Mouse (Mus musculus) liver, embryonic 15.5 days (tissue): ENCODE data around the gene Zfp784. TPM values are rescaled to one million over a fixed set of nuclear protein-coding genes. Genes with fewer than 3 reads are reported as not detected.
A peak's percentile ranks its signal among the peaks of the same experiment; 100 is the strongest.
"Not testable (repeated sequence)": the region's sequence is repeated elsewhere in the genome, so short reads cannot be mapped to it uniquely, and the experiment has no call there.

Source experiments
- ATAC-seq: fragments of 200-750 bp; cut with Nextera tagmentation; 2 replicates; pipeline ENCODE4 v1.8.0; 2017; ENCODE audit warnings: moderate number of reproducible peaks, mild to moderate bottlenecking, moderate library complexity; ENCODE audit not compliant: insufficient read depth
- H3K27ac ChIP-seq: fragments of 300-500 bp; sonication (generic); replicated peaks from 2 replicates; pipeline ENCODE4 v1.5.1; 2015; ENCODE audit warnings: mild to moderate bottlenecking, inconsistent platforms
- H3K27me3 ChIP-seq: fragments of 300-500 bp; sonication (generic); 2 replicates; pipeline ENCODE4 v1.6.1; 2015; ENCODE audit warnings: mild to moderate bottlenecking, inconsistent platforms
- H3K36me3 ChIP-seq: fragments of 300-500 bp; sonication (generic); replicated peaks from 2 replicates; pipeline ENCODE4 v1.6.1; 2015; ENCODE audit warnings: moderate library complexity, mild to moderate bottlenecking, inconsistent platforms
- H3K4me1 ChIP-seq: fragments of 300-500 bp; sonication (generic); replicated peaks from 2 replicates; pipeline ENCODE4 v1.6.1; 2015; ENCODE audit warnings: inconsistent platforms
- H3K4me2 ChIP-seq: fragments of 300-500 bp; sonication (generic); 2 replicates; pipeline ENCODE4 v1.6.1; 2015; ENCODE audit warnings: moderate library complexity, mild to moderate bottlenecking, inconsistent platforms
- H3K4me3 ChIP-seq: fragments of 300-500 bp; sonication (generic); replicated peaks from 2 replicates; pipeline ENCODE4 v1.5.1; 2015; ENCODE audit warnings: mild to moderate bottlenecking, inconsistent platforms
- H3K9ac ChIP-seq: fragments of 300-500 bp; sonication (generic); 2 replicates; pipeline ENCODE4 v1.6.1; 2015; ENCODE audit warnings: moderate library complexity, mild to moderate bottlenecking, inconsistent platforms
- H3K9me3 ChIP-seq: fragments of 300-500 bp; sonication (generic); replicated peaks from 2 replicates; pipeline ENCODE4 v1.6.1; 2016; ENCODE audit warnings: inconsistent platforms
- WGBS: fragments of 180-500 bp; shearing (Covaris S2); methylation state at CpG from one replicate; pipeline ENCODE4 v1.1.7; 2015; ENCODE audit warnings: mixed read lengths; ENCODE audit not compliant: insufficient replicate concordance; 5-methylcytosine and 5-hydroxymethylcytosine counted together
- polyA plus RNA-seq: library from polyadenylated mRNA; unstranded; fragments of >200 nt; fragmentation: Nextera tagmentation; extraction: Ambion mirVana; gene quantifications from 2 replicates; pipeline ENCODE4 v1.2.1, GENCODE M21; 2015

Gene Zfp784
- polyA plus RNA-seq, 1 experiment from 2014 or later = 1.2 TPM

DNA sequence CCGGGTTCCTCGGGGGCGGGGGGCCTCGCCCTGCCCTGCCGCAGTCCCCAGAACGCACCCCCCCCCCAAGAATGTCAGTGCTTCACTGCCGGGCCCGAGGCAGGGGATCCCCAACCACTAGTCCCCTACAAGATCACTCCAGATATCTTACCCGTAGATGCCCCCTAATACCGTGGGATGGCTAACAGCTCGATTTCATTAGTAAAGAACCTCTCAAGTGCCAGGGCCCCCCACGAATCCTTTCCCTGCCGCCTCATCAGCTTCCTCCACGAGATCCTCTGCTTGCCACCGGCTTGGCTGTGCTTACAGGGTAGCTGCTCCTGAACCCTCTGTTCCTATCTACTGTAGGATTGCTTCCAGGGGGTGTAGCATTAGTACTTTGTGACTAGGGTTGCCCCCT lies 17.6 kb downstream of the Zfp784 start:
- H3K27ac ChIP-seq = peak overlapping the region; percentile 94
- peaks cover 43% of the 10 kb centered on the region for H3K4me1 ChIP-seq
- peaks cover 42% of the 10 kb centered on the region for H3K36me3 ChIP-seq
- under 1% methylated on average over 15 of the region's 15 CpGs for WGBS
- H3K4me3 ChIP-seq = peak overlapping the region; percentile 81
- H3K9ac ChIP-seq = peak overlapping the region; percentile 94
- no peaks in the 10 kb centered on the region for H3K27me3 ChIP-seq
- ATAC-seq = peak; percentile 23
- peak overlapping the region; percentile 78 for H3K4me2 ChIP-seq
- no peaks in the 10 kb centered on the region for H3K9me3 ChIP-seq

DNA sequence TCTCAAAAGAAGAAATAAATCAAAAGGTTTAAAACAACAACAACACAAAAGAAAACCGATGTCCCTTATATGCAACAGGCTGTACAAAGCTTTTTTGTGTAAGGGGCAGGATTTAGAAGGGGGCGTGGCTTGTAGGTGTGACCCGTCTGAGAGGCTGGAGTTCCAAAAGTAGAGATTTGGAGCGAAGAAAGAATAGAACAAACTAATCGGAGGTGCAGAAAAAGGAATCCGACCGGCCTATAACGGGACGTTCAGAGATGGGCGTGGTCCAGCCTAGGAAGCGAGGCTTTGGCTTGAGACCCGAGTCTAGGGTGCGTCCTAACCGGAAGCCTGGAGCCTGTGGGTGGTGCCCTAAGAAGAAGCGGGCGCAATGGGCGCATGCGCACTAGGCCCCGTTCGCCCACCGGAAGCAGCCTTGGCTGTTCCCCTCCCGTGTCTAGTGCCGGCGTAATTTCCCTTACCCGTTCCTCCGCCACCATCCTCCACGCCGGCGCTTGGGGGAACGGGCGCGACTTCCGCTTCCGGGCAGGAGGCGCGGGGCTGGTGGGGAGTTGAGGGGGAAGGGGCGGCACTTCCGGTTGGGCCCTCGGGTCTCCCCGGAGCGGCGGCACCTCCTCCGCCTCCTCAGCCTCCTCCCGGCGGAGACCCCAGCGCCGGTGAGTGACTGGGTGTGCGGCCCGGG lies 18.1 kb downstream of the Zfp784 start, which contains the start of the genes Zfp865 and Ccdc106:
Zfp865 (plus strand) TSS at position 377 of the 682 bp plus-strand sequence.
Ccdc106 (plus strand) TSS at position 554 of the 682 bp plus-strand sequence.
- WGBS = under 1% methylated on average over 49 of the region's 49 CpGs
- Histone ChIP-seq H3K4me3 (peak within 1 kb of the TSS; percentile 81), H3K27me3 (no peaks in the 10 kb centered on the region), H3K36me3 (peaks cover 41% of the 10 kb centered on the region), H3K4me1 (peaks cover 45% of the 10 kb centered on the region), H3K9ac (peak within 1 kb of the TSS; percentile 94), H3K4me2 (peak within 1 kb of the TSS; percentile 78), H3K9me3 (no peaks in the 10 kb centered on the region), H3K27ac (peak within 1 kb of the TSS; percentile 94)
- ATAC-seq = peak; percentile 86

DNA sequence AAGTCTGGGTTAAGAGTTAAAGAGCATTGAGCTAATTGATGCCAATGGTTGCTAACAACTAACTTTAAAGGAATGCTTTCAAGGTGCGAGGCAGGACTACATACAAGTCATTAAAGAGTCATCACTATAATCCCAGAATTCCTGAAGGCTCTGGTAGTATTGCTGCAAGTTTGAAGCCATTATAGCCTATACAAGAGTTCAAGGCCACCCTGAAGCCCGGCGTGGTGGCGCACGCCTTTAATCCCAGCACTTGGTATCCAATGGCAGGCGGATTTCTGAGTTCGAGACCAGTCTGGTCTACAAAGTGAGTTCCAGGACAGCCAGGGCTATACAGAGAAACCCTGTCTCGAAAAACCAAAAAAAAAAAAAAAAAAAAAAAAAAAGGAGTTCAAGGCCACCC lies 18.7 kb downstream of the Zfp784 start:
- peak overlapping the region; percentile 81 for H3K4me3 ChIP-seq
- H3K9ac ChIP-seq = peak overlapping the region; percentile 94; the same call in 1 of the 2 replicates
- peak overlapping the region; percentile 78 for H3K4me2 ChIP-seq
- not testable (repeated sequence) for H3K9me3 ChIP-seq, H3K27me3 ChIP-seq, ATAC-seq
- H3K36me3 ChIP-seq = peaks cover 36% of the 10 kb centered on the region
- peaks cover 45% of the 10 kb centered on the region for H3K4me1 ChIP-seq
- H3K27ac ChIP-seq = peak overlapping the region; percentile 94
- WGBS = 20% methylated on average over 8 of the region's 8 CpGs

- H3K9me3 ChIP-seq = no peaks in the 10 kb centered on the region
- 90% methylated on average over 21 of the region's 21 CpGs for WGBS
- no peaks in the 10 kb centered on the region for H3K27me3 ChIP-seq
- no peak overlapping the region for H3K4me3 ChIP-seq
- ATAC-seq = no peak
- H3K9ac ChIP-seq = no peak overlapping the region
- H3K36me3 ChIP-seq = peaks cover 28% of the 10 kb centered on the region
- no peak overlapping the region for H3K4me2 ChIP-seq
- peaks cover 57% of the 10 kb centered on the region for H3K4me1 ChIP-seq
- H3K27ac ChIP-seq = no peak overlapping the region
Observed at GRCm38 (mm10) chr7:5017931-5018330, 20.3 kb downstream of the Zfp784 start.

DNA sequence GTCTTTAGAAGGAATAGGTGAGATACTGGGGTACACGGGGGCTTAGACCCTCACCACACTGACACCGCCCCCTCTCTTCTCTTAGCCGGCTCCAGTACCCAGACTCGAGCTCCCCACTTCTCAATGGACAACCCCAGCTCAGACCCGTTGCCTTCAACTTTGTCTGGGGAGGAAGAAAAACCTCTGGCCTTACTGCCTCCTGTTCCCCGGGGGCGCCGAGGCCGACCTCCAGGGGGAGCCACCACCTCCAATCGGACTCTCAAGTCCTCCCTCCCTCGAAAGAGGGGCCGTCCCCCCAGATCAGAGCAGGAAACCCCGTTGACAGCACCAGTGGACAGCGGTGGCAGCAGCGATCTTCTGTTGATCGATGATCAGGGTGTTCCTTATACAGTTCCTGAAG lies 20.9 kb downstream of the Zfp784 start:
- no peaks in the 10 kb centered on the region for H3K27me3 ChIP-seq
- ATAC-seq = no peak
- H3K9ac ChIP-seq = no peak overlapping the region
- no peak overlapping the region for H3K4me2 ChIP-seq
- H3K36me3 ChIP-seq = peaks cover 28% of the 10 kb centered on the region
- no peak overlapping the region for H3K4me3 ChIP-seq
- no peak overlapping the region for H3K27ac ChIP-seq
- 82% methylated on average over 16 of the region's 16 CpGs for WGBS
- peaks cover 55% of the 10 kb centered on the region for H3K4me1 ChIP-seq
- H3K9me3 ChIP-seq = no peaks in the 10 kb centered on the region

- Histone ChIP-seq H3K27ac (no peak overlapping the region), H3K4me1 (peaks cover 50% of the 10 kb centered on the region), H3K9me3 (no peaks in the 10 kb centered on the region), H3K4me2 (no peak overlapping the region), H3K27me3 (no peaks in the 10 kb centered on the region), H3K36me3 (peaks cover 30% of the 10 kb centered on the region), H3K9ac (no peak overlapping the region), H3K4me3 (no peak overlapping the region)
- ATAC-seq = no peak
- 90% methylated on average over 2 of the region's 2 CpGs for WGBS
Observed at GRCm38 (mm10) chr7:5016920-5017319, 21.3 kb downstream of the Zfp784 start.

DNA sequence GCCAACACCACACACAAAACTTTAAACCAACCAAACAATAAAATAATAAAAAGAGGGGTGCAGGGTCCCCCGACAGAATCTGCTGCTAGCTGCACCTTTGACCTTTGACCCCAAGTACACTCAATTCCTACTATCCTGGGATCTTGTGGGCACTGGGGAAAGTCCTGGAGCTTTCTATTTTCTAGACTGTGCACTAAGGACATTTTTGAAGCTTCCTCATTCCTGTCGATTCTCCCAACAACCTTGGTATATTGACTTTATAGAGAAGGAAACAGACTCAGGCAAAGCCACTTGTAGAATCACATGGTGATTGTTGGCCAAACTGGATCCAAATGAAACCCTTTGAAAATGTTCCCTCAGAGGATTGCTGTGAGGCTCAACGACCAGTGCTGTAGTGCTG lies 22.2 kb downstream of the Zfp784 start:
- Histone ChIP-seq H3K9ac (peak overlapping the region; percentile 81), H3K27ac (peak overlapping the region; percentile 98), H3K4me1 (peaks cover 42% of the 10 kb centered on the region), H3K36me3 (peaks cover 39% of the 10 kb centered on the region), H3K27me3 (no peaks in the 10 kb centered on the region), H3K4me2 (peak overlapping the region; percentile 93), H3K9me3 (no peaks in the 10 kb centered on the region), H3K4me3 (peak overlapping the region; percentile 77)
- 41% methylated on average over 3 of the region's 3 CpGs for WGBS
- no peak for ATAC-seq

DNA sequence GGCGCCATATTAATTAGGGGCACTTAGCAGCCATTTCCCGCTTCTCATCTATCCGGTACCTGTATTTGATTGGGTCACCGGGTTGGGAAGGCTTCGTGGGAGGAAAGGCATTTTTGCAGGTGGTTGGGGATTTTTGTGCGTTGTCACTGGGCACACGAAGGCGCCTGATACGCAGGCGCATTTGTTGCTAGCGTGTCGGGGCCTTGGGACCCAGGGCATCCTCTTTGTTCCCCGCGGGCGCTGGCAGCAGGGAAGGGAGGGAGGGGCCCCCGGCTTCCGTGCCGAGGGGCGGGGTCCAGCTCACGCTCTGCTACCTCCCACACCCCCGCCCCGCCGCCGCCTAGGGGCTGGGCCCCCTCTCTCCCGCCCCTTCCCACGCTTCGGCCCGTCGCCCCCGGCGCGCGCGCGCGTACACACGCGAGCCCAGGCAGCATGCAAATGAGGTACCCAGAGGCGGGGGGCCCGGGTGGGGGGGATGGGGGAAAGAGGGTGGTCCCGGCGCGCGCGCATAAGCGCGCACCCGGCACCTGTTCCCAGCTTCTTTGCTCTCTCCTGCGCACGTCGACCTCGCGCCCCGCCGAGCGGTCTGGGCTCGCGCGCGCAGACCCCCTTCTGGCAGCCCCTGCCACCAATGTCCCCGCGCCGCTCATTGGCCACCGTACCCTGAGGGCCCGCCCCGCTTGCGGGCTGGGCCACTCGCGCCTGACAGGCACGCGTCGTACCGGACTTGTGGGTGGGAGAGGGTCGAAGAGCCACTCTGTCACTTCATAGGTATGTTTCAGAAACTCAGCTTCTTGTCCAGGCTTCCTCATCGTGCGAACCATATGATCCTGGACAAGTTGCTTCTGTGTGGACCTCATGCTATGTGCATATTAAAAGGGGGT lies 22.9 kb downstream of the Zfp784 start, which contains the start of gene Gm44973:
Gm44973 (plus strand) TSS at position 379 of the 884 bp plus-strand sequence.
- peak within 1 kb of the TSS; percentile 77 for H3K4me3 ChIP-seq
- no peaks in the 10 kb centered on the region for H3K9me3 ChIP-seq
- peak within 1 kb of the TSS; percentile 98 for H3K27ac ChIP-seq
- peak within 1 kb of the TSS; percentile 93 for H3K4me2 ChIP-seq
- peak within 1 kb of the TSS; percentile 81 for H3K9ac ChIP-seq
- peaks cover 36% of the 10 kb centered on the region for H3K4me1 ChIP-seq
- WGBS = under 1% methylated on average over 75 of the region's 76 CpGs
- H3K27me3 ChIP-seq = no peaks in the 10 kb centered on the region
- peak; percentile 74 for ATAC-seq
- H3K36me3 ChIP-seq = peaks cover 46% of the 10 kb centered on the region

- Histone ChIP-seq H3K9me3 (no peaks in the 10 kb centered on the region), H3K27ac (peak within 1 kb of the TSS; percentile 98), H3K4me2 (peak within 1 kb of the TSS; percentile 93), H3K36me3 (peaks cover 55% of the 10 kb centered on the region), H3K27me3 (no peaks in the 10 kb centered on the region), H3K9ac (peak within 1 kb of the TSS; percentile 81), H3K4me1 (peaks cover 34% of the 10 kb centered on the region), H3K4me3 (peak within 1 kb of the TSS; percentile 77)
- under 1% methylated on average over 42 of the region's 42 CpGs for WGBS
- ATAC-seq = peak; percentile 81
Observed at GRCm38 (mm10) chr7:5014251-5015117, 23.8 kb downstream of the Zfp784 start, which contains the start of the genes Zfp524 and Fiz1. Gene Zfp524 (plus strand): TSS chr7:5014415. Gene Fiz1 (minus strand): TSS chr7:5014697.

GRCm38 (mm10) chr7:5012681-5013513 lies 25.3 kb downstream of the Zfp784 start:
- Histone ChIP-seq H3K27ac (no peak overlapping the region; the same call in 1 of the 2 replicates), H3K27me3 (no peaks in the 10 kb centered on the region), H3K9ac (no peak overlapping the region), H3K36me3 (peaks cover 65% of the 10 kb centered on the region), H3K4me3 (peak overlapping the region; percentile 77), H3K4me1 (peaks cover 22% of the 10 kb centered on the region), H3K9me3 (no peaks in the 10 kb centered on the region), H3K4me2 (peak overlapping the region; percentile 93)
- no peak for ATAC-seq
- WGBS = 79% methylated on average over 27 of the region's 27 CpGs
